Mouse (Mus musculus) cerebellum, adult 8-10 months (tissue): Measurements from ENCODE around the gene Rab40c.
A peak's percentile ranks its signal among the peaks of the same experiment; 100 is the strongest.
"Not testable (repeated sequence)": the region's sequence is repeated elsewhere in the genome, so short reads cannot be mapped to it uniquely, and the experiment has no call there.

ENCODE experiments used
- DNase-seq: peaks from one replicate; pipeline ENCODE4 v3.0.0; 2022

The Rab40c gene

DNA sequence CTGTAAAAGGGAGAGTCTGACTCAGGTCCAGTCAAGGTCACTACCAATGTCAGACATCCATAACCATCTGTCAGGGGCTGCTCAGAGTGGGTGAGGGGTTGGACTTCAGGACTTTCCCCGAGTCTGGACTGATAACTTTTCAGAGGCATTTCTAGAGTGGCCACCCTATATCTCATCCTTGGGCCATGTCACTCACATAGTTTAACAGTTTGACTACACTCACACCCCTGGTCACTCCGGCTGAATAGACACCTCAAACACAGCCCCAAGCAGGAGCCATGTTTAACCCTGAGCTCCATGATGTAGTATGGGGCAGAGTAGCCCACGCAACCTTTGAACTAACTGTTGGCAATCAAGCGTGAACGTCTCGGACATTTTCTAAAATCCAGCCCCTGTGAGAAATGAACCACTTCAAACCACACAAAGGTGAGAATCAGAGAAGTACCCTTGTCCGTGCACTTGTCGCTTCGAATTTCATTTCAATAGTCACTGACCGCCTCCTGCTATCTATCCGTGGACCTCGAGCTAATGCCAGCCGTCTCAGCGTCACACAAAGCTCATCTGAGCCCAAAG lies 45.3 kb downstream of the Rab40c start:
- DNase-seq: no peak

DNA sequence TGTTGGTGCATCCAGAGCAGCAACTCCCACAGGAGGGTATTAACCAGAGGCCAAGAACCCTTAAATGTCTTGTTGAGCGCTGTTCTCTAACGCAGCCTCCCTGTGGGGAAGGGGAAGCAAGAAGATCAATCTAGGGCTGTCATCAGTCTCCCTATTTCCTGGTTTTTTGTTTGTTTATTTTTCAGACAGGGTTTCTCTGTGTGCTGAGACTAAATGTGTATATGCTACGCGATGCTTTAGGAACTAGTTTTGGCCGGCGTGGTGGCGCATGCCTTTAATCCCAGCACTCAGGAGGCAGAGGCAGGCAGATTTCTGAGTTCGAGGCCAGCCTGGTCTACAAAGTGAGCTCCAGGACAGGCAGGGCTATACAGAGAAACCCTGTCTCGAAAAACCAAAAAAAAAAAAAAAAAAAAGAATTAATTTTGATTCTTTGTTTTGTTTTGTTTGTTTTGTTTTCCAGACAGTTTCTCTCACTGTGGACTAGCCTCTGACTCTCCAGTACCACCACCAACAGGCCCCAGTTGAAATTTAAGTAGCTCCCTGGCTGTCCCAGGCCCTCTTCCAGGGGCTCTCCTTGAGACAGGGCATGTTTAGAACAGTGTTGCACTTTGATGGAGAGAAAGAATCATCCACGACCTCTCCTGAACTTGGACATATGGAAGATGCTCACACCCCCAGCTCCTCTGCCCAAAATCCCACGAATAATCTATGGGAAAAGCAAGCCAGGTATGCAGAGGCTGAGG lies 46.0 kb downstream of the Rab40c start:
- no peak for DNase-seq

DNA sequence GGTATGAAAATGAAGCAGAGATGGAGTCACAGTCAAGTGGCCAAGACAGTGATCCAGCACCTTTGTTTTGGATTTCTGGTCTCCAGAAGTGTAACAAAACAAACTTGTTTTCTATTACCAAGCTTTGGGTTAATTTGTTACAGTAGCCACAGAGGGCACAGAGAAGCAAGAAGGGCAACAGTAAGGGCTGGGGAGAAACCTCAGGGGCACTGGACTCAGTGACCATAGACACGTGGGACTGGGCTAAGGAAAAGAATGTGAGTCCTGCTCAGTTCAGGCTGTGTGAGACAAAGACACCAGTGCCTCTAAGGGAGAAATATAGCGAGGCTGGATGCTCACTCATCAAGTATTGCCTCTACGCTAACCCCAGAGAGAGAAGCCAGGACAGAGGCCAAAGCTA lies 46.9 kb downstream of the Rab40c start:
- DNase-seq: no peak

DNA sequence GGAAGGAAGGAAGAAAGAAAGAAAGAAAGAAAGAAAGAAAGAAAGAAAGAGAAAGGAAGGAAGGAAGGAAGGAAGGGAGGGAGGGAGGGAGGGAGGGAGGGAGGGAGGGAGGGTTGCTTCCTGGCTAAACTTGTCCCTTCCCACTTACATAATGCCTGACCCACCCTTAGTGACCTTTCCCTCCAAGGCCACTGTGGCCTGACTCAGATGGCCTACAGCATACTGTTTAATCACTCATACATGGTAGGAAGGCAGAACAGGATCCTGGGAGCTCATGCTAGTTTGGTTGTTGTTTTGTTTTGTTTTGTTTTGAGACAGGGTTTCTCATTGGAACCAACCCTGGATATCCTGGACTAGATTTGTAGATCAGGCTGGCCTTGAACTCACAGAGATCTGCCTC lies 48.0 kb downstream of the Rab40c start:
- DNase-seq: not testable (repeated sequence)

DNA sequence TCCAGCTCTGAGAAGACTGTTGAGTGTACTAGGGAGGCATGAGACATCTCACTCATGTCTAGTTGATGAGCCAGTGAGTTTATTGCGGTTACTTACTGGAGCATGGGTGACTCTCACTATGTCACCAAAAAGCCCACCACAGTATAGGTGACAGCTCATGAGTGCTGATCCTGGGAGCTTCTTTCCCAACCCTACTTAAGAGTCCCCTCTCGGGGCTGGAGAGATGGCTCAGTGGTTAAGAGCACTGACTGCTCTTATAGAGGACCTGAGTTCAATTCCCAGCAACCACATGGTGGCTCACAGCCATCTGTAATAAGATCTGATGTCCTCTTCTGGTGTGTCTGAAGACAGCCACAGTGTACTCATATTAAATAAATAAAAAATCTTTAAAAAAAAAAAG lies 49.6 kb downstream of the Rab40c start:
- DNase-seq: no peak

DNA sequence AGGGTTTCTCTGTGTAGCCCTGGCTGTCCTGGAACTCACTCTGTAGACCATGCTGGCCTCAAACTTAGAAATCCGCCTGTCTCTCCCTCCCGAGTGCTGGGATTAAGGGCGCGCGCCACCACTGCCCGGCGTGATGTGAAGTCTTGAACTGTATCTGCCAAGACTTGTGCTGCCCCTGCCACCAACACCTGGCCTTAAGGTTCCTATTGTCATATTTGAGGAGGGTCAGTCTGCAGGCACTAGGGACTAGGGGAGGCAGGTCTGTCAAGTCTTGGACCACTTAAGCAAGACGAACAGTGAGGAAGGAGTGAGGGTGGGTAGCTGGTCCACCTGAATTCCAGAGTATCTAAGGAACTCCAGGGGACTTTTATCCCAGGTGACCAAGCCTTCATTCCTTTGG lies 50.0 kb downstream of the Rab40c start:
- DNase-seq: no peak

DNA sequence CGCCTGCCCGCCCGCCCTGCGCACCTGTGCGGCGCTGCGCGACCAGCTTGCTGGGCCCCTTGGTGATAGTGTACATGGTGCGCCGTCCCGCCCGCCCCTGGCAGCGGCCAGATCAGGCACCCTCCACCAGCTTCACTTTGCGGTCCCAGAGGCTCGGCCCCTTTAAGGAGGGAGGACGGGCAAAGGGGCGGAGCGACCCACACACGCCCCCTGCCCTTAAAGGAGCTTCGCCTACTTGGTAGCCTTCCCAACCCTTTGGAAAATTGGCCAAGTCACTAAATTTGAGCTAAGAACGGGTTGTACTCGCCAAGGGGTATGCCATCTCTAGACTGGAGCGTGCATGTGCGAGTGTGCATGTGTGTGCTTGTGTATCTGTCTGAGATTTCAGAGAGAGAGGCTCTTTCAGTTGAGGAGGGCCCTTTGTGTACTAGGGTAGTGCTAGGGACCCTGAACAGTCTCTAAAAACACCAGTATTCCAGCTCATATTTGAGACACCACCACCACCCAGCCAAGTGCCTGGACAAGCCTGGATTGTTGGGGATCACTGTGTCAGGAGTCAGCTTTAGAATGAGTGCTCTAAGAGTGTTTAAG lies 50.8 kb downstream of the Rab40c start, which contains the start of gene Mcrip2:
Gene Mcrip2 (minus strand): TSS at position 164 of the 591 bp plus-strand sequence.
- DNase-seq: peak; percentile 81

DNA sequence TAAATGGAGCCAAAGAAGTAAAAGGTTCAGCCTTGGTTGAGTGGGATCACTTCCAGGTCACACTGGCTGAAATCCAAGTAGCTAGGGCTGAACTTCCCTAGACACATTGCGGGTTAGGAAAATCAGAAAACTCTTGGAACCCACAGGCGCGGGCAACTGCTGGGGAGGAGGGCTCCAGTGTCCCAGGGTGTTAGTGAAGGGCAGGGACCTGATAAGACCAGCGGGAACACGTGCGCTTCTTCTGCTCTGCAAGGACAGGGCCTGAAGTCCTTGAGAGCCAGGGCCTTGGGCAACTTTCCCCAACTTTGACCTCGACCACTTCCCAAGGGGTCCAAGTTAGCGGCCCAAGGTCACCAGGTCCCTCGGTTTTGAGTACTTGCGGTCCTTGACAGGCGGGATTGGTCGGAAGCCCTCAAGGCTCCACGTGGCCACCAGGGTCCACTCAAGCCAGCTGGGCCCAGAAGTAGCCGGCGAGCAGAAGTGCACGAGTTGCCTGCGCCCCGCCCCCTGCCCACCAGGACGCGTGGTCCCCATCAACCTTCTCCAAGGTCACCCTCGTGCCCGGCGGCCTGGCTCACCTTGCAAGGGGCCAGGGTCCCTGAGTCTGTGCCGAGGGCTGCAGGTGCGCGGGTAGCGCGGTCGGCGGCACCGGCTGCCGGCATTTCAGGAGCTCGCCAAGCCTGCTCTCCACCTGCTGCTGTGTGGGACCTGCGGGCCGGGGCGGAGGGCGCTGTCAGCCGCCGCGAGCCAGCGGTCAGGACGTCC lies 51.5 kb downstream of the Rab40c start:
- DNase-seq: peak; percentile 61

DNA sequence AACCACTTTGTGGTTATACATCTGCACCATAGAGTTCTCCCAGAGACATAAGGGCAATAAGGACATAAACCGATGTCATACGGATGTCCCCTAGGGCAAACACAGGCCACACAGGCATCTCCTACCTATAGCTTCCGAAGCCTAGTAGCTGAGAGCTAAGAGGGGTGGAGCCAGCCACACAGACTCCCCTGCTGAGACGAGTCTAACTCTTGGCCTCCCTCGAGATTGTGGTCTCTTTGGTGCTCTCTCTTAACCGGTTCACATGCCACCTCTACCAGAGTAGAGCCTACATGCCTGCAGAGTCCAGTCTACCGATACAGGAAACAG lies 52.1 kb downstream of the Rab40c start:
- DNase-seq: no peak

DNA sequence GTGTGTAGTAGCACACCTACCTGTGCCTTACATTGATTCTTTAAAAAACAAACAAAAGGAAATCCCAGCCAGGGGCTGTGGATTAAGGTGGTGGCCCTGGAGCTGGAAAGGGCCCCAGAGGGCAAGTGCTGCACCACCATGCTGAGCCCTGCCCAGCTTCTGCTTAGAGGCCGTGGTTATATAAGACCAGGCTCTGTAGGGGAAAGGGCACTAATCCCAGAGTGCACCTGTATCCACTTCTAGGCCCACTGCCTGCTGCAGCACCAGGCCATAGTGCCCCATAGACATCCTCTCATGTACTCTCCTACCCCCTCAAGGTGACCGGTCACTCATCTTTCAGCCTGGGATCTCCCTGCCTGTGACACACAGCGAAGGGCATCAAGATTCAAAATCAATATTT lies 53.4 kb downstream of the Rab40c start:
- no peak for DNase-seq

DNA sequence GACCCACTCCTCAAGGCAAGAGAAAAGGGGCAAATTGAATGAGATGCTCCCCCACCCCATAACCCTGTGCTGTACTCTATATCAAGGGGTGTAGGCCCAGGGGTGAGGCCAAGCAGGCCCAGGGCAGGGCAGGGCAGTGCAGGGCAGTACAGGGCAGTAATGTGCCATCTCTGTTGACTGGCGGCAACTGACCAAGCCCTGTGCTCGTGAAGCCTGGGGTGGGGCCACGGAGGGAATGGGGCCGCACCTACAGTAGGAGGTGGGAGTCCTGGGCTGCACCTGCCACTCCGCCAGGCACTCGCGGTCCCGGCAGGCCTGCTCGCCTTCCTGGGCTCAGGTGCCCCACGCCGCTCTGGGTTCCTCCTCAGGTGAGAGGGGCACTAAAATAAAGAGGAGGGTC lies 54.2 kb downstream of the Rab40c start:
- no peak for DNase-seq

DNA sequence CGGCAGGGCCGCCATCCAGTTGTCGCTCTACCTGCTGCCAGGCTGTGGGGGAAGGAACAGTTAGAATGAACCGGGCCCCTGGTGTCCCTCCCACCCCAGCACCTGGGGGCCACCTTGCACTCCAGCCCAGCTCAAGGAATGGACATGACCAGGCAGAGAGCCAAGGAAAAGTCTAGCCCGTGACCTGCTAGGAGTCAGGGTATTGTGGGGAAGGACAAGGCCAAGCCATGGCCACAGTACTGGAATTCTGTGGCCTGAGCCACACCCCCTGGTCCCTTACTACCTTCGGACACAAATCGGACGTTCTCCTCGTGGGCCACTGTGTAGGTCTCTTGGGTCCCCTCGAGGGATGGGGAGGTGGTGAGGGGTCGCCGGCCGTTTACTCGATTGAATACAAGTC lies 55.2 kb downstream of the Rab40c start:
- peak; percentile 20 for DNase-seq

DNA sequence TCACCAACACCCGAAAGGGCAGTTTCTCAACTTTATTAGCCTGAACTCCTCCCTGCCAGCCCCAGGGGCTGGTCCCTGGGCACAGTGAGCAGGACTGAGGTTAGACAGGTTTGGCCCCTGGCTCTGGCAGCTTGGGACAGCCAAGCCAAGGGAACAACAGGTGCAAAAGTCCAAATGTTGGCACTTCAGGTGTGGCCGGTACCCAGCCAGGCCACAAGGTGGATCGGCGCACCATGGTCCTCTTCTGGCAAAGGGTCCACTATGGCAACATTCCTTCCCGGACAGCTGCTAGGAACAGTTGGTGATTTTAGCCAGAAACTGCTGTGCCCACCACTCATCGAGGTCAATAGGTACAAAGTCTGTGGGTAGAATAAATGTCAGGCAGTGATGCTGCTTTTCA lies 55.8 kb downstream of the Rab40c start:
- peak; percentile 7 for DNase-seq

DNA sequence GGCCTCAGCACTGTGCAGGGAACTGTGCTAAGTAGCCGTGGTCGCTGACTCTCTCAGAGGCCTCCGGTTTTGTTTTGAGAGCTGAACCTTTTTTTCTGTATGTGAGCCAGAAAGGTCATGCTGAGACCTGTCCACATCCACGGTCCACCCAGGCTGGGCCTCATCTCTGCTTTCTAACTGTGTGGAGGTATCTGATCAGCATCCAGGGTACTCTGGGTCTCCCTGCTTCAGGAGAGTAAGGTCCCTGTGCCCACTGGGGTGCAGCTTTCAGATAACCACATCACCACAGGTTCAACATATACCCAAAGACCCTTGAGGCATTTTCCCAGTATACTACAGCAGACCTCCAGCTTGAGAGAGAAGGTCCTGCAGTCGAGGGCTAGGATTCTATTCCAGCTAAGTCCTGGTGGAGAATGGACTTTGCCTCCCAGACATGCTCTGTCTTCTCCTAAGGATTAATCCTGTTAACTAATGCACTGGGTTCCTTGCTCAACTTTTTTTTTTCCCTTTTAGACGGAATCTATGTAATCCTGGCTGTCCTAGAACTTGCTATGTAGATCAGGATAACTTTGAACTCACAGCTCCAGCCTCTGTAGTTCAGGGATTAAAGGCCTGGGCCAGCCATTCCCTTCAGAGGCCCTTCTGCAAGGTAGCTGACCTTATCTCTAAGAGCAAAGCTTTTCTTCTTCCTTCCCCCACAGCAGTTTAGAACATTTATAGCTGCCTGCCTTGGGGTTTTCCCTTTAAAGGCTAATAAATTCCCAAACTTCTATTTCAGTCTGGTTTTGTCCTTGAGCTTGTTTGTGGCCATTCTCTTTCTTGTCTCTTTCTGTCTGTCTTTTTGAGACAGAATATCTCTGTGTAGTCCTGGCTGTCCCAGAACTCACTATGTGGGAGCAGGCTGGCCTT lies 57.6 kb downstream of the Rab40c start:
- no peak for DNase-seq

DNA sequence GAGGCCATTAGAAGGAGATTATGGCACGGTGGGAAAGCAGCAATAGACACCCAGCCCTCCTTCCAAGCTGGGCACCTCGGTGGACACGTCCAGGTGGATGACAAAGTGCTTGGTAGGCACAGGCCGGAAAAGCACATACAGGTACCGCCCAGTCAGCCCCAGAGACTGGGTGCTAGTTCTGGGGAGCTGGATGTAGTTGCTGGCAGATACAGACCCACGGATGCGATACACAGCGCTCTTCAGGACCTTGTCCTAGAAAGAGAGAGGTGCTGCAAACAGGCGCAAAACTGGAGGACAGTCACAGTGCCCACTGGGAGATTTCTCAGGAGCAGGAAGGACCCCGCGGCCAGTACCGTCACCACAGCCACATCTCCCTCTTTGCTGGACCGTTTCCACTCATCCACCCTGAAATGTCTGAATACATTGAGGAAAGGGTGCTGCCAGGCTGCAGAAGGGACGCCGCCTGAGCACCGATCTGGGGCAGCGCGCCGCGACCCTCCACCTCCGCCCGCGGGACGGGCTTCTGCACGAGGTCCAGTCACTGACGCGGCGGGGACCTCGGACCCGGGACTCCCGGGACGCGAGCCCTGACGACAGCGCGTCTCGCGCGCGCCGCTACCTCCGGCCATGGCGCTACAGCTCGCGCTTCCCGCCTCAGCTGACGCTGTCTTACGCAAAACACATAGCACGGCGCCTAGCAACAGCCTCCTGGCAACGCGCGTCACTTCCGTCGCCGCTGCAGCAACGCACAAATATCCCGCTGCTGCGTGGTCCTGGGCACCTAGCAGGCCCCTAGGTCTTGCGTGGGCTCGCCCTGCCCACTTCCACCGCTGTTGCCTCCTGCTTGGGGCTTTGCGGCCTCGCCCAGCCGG lies 58.5 kb downstream of the Rab40c start, which contains the start of gene Wdr90:
Gene Wdr90 (minus strand): TSS at position 670 of the 872 bp plus-strand sequence.
- DNase-seq: peak; percentile 86

DNA sequence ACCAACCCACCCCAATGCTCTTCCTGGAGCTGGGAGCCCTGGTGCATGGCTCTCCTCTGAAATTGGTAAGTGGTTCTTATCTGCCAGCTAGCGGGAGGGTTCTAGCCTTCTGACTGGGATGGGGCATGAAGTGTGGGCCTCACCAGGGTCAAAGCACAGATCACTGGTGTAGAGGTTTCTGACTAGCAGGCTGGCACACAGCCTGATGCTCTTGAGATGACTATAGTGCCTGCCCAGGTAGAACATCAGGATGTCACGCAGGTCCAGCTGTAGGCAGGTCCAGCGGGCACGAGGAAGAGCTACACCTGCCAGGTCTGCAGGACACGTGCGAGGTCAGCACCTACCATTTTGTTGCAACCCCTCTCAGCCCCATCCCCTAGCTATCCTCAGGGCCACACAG lies 59.3 kb downstream of the Rab40c start:
- DNase-seq: no peak

DNA sequence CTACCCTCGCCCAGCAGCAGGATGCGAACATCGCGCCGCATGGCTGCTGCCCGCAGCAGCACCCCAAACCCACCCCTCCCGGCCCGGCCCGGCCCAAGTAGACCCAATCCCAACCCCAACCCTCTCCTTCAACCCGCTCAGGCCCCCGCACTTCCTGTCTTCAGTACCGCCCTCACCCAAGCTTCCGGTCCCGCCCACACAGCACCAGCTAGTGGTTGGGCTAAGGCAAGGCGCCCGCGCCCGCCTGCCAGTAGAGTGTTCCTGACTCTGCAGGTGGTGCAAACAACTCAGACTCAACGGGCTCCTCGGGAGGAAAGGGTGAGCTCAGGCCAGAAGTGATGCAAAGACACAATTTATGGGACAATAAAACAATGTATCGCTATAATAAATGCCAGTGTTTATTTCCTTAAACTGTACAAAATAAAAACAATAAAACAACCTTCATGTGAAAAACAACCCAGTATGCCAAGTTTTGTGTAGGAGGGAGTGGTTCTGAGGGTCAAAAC lies 75.1 kb downstream of the Rab40c start, which contains the start of gene Rhot2:
Gene Rhot2 (minus strand): TSS at position 456 of the 506 bp plus-strand sequence.
- peak; percentile 90 for DNase-seq

DNA sequence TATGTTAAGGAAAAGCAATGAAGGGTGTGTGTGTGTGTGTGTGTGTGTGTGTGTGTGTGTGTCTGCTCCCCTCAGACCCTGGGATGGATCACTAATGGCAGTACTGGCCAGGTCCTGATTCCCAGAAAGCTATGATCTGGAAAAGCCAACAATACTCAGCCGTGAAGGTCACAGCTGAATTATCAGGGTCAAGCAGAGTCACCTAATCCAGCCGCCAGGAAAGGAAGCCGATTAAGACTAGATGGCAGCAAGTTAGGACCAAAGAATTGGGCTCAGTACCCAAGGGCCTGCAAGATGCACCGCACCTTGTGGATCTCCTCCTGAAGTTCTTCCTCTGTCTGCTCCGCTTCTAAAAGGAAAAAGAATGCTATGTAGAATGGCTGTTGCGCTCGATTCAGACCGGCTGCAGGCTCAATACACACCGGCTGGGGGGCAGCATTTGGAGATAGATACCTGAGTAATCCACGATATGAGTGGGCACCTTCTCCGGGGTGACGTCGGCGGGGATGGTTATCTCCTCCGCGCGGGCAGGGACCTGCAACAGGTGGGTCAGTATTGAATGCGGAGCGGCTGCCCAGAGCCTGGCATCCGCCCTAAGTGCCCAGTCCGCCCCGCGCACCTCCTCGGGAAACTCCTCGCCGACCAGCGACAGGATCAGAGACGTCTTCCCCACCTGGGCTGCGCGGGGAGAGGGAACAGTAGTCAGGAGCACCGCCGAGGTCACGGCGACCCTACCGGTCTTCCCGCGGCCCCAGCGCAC lies 75.7 kb downstream of the Rab40c start:
- DNase-seq: peak; percentile 61

DNA sequence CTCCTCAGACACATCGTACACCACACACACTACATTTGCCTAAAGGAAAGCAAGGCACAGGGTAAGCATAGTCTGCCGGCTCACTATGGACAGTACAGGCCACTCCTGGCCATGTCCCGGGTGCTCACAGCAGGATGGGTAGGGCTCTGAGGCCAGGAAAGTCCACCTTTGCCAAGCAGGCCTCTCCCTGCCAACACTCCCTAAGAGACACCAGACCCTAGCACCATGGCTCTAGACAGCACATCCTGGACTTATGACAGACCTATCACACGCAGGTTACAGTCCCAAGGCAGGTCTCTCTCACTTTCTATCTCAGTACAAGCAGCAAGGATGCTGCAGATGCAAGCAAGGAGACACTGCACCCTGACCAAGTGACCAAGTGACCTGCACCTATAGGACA lies 76.4 kb downstream of the Rab40c start:
- no peak for DNase-seq

DNA sequence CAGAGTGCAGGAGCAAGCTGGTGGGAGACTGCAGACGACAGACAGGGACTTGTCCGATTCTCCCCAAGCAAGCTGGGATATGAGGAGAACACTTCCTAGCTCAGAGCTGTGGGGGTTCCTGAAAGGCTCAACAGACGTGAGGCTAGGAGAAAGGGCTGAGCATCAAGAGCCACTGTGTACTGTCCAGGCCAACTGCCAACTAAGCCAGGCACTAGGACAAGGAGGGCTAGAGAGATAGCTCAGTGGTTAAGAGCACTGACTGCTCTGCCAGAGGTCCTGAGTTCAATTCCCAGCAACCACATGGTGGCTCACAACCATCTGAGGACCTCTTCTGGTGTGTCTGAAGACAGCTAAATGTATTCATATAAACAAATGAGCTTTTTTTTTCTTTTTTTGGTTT lies 77.0 kb downstream of the Rab40c start:
- no peak for DNase-seq
